Mouse (Mus musculus) Patski (cell line): Measurements from ENCODE around the gene Igfbp3. TPM values are rescaled to one million over a fixed set of nuclear protein-coding genes. Genes with fewer than 3 reads are reported as not detected.

Experiments
- ATAC-seq: fragments of 100-300 bp; one replicate; pipeline ENCODE4 v1.8.0; 2021
- CTCF ChIA-PET: fragments of 350-600 bp; sonication (Branson Sonifier 250); formaldehyde crosslinking; loops from one replicate; lab custom pipeline; 2022; ENCODE audit warnings: inconsistent platforms; lab: Charles Lee
- POLR2A ChIA-PET: fragments of 350-600 bp; sonication (Branson Sonifier 250); formaldehyde crosslinking; loops from one replicate; lab custom pipeline; 2022; ENCODE audit warnings: antibody characterized with exemption, inconsistent platforms; lab: Charles Lee
- DNase-seq: peaks from one replicate; pipeline ENCODE4 v3.0.0-alpha.2; 2011; ENCODE audit warnings: low read depth, low spot score
- H3K27me3 ChIP-seq: fragments of 371-371 bp; one replicate; pipeline ENCODE4 v1.5.1; 2021
- CTCF ChIP-seq: fragments of 100-300 bp; IDR thresholded peaks from one replicate; pipeline ENCODE4 v1.5.1; 2021
- in situ Hi-C: fragments of 300-500 bp; cut with MboI; formaldehyde crosslinking; loops from 3 replicates; pipeline ENCODE4 v1.11.1; 2018; ENCODE audit warnings: low pct_unique_long_range_greater_than_20kb, mixed read lengths
- polyA plus RNA-seq: library from polyadenylated mRNA; unstranded; gene quantifications from one replicate; pipeline ENCODE4 v1.2.3, GENCODE M21; 2021

Gene Igfbp3
- polyA plus RNA-seq, 1 experiment from 2014 or later, result 1.8 TPM

- in situ Hi-C loops, result no loop called here
- H3K27me3 ChIP-seq, result no peaks in the 10 kb centered on the region
- ChIA-PET POLR2A (no interaction called here), CTCF (no interaction called here)
- DNase-seq (no peak), ATAC-seq (no peak)
- no peak for TF ChIP-seq CTCF
These were observed 44.1 kb downstream of the Igfbp3 start for GRCm38 (mm10) chr11:7169645-7170044.

DNA sequence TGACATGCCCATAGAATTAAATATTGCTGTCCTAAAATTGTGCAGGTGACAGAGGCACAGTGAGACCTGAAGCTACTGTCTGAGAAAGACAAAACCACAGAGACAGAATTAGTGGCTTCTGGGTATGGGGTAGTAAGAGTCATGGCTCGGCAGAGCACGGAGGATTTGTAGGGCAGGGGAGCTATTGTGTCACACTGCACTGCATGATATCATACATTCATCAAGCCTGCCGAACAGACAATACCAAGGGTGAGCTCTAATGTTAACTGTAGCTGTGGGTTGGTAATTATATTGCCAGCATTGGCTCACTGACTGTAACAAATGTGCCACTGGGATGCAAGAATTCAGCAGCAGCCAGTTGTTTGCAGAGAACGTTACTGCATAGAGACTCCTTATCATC, 49.3 kb downstream of the Igfbp3 start:
- POLR2A ChIA-PET, result no interaction called here
- in situ Hi-C loops, result no loop called here
- CTCF ChIA-PET, result no interaction called here
- ATAC-seq, result no peak
- TF ChIP-seq CTCF, result no peak
- no peak for DNase-seq
- no peaks in the 10 kb centered on the region for H3K27me3 ChIP-seq

GRCm38 (mm10) chr11:7161502-7162174, 52.1 kb downstream of the Igfbp3 start:
- no peaks in the 10 kb centered on the region for H3K27me3 ChIP-seq
- ChIA-PET POLR2A (no interaction called here), CTCF (interaction anchor here (0.8 to 2.8 kb wide), 6 partner anchors 12 to 103 kb away, joined by 3 to 22 read pairs (median 4); no protein-coding TSS in a partner anchor)
- no peak for DNase-seq
- no peak for ATAC-seq
- in situ Hi-C loops, result no loop called here
- TF ChIP-seq CTCF, result no peak

- in situ Hi-C loops, result no loop called here
- ChIA-PET POLR2A (interaction anchor here (0.8 kb wide), 1 partner anchor 10 kb away, joined by 3 read pairs; no protein-coding TSS in a partner anchor), CTCF (interaction anchor here (1.0 to 2.8 kb wide), 3 partner anchors 14 to 44 kb away, joined by 3 to 22 read pairs (median 3); no protein-coding TSS in a partner anchor)
- no peak for ATAC-seq
- DNase-seq, result no peak
- TF ChIP-seq CTCF, result no peak
- H3K27me3 ChIP-seq, result no peaks in the 10 kb centered on the region
These were observed 53.1 kb downstream of the Igfbp3 start for GRCm38 (mm10) chr11:7160637-7161101.

GRCm38 (mm10) chr11:7160146-7160545, 53.6 kb downstream of the Igfbp3 start:
- in situ Hi-C loops, result no loop called here
- no peak for TF ChIP-seq CTCF
- ChIA-PET CTCF (interaction anchor here (1.0 to 2.8 kb wide), 3 partner anchors 14 to 44 kb away, joined by 3 to 22 read pairs (median 3); no protein-coding TSS in a partner anchor), POLR2A (interaction anchor here (0.8 kb wide), 1 partner anchor 10 kb away, joined by 3 read pairs; no protein-coding TSS in a partner anchor)
- DNase-seq (no peak), ATAC-seq (no peak)
- H3K27me3 ChIP-seq, result no peaks in the 10 kb centered on the region

- no peak for TF ChIP-seq CTCF
- ChIA-PET CTCF (no interaction called here), POLR2A (no interaction called here)
- H3K27me3 ChIP-seq, result no peaks in the 10 kb centered on the region
- in situ Hi-C loops, result loop anchor here (5.0 to 10.0 kb wide), 2 partner anchors 393 to 491 kb away; no protein-coding TSS in a partner anchor
- no peak for DNase-seq
- no peak for ATAC-seq
These were observed 55.5 kb downstream of the Igfbp3 start for GRCm38 (mm10) chr11:7158196-7158595.

DNA sequence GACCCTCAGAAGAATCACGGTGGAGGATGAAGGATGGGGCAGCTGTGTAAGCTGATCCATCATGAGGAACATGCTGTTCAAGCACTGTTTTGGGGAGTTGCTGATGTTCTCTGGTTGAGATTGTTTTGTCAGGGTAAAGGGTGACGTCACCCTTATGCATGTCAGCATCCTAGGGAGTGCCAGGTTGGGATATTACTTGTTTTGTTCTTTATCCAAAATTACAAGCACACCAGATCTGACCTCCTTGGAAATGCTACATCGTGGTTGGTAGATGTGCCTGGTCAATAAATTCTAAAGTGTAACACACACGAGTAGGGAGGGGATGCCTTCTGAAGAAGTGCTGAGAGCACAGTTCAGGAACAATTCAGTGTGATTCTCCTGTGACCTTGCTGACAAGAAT, 57.3 kb downstream of the Igfbp3 start:
- in situ Hi-C loops, result loop anchor here (5.0 to 10.0 kb wide), 2 partner anchors 392 to 489 kb away; no protein-coding TSS in a partner anchor
- ATAC-seq, result no peak
- ChIA-PET POLR2A (no interaction called here), CTCF (interaction anchor here (1.3 kb wide), 1 partner anchor 13 kb away, joined by 5 read pairs; no protein-coding TSS in a partner anchor)
- DNase-seq, result no peak
- no peaks in the 10 kb centered on the region for H3K27me3 ChIP-seq
- no peak for TF ChIP-seq CTCF

Other genes starting within 250 kb of the Igfbp3 start
- 18.0 TPM for gene Adcy1, start 150.4 kb downstream of the Igfbp3 start, polyA plus RNA-seq
- gene Gm11985, start 25.4 kb downstream of the Igfbp3 start, polyA plus RNA-seq, result not detected
- 0.08 TPM for gene Igfbp1, start 16.1 kb downstream of the Igfbp3 start, polyA plus RNA-seq